Mouse (Mus musculus): ENCODE results near the gene Gm10260.

DNA sequence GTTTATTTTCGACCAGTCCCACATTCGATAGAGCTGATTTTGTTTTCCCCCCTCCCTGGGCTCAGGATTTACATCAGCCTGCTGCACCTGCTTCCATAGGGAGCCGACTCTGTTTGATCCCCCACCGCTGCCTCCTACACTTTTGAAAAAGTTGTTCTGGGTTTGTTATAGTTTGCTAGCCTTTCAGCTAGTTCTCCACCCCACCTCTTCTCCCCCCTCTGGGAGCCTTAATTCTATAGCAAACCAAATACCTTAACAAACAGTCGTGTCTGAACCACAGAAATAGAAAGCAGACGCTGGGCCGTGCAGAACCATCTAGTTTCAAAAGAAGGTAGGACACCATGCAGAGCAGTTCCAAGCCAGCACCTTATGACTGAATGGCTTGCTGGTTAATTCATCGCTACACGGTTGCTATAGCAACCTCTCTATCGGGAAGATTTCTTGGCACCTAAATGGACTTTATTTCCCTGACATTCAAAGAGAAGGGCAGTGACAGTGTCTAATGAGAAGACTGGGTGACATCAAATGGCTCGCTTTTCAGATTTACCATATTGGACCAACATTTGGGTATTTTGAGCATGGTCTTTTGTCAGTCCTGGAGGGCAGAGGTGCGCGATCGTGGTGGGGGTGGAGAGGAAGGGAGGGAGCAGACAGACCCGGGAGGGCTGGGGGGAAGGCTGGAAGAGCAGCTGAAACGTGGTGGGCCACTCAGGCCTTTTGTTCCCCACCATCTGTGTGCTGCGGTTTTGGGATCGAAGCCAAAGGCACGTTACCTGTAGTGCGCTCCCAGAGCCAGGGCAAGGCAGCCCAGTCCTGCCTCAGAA, 13.2 kb downstream of the Gm10260 start:
- TF ChIP-seq EP300 (IDR thresholded peaks at IDR 0.05; ENCODE audit: insufficient read depth, low read depth, low read length) (no peak), POLR2A (IDR thresholded peaks at IDR 0.05; ENCODE audit: insufficient read depth, low read depth, low read length) (no peak)
